Mouse (Mus musculus) cerebellum, adult 11-12 months (tissue): Measurements from ENCODE around the gene Snca.
"Not testable (repeated sequence)": the region's sequence is repeated elsewhere in the genome, so short reads cannot be mapped to it uniquely, and the experiment has no call there.

Experiments used
- DNase-seq: peaks from one replicate; pipeline ENCODE4 v3.0.0; 2022

Snca gene

DNA sequence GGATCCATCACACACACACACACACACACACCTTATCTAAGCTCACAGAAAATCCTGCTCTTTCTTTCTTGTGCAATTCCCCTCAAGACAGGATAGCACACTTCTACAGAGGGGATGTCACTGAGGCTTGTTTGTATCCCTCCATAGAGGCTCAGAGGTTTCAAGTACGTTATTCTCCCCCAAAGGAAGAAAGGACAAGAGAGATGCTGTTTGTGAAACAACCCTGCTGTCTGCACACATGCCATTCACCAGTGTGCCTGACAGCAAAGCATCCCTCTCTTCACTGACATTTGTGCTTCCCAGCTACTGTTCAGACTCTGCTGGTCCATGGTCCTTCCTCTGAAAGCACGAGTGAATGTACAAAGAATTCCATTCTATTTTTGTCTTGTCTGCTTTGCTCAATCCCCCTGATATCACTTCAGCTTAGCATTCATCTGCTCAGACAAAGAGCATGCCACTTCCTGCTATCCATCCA, 119.6 kb downstream of the Snca start:
- no peak for DNase-seq

DNA sequence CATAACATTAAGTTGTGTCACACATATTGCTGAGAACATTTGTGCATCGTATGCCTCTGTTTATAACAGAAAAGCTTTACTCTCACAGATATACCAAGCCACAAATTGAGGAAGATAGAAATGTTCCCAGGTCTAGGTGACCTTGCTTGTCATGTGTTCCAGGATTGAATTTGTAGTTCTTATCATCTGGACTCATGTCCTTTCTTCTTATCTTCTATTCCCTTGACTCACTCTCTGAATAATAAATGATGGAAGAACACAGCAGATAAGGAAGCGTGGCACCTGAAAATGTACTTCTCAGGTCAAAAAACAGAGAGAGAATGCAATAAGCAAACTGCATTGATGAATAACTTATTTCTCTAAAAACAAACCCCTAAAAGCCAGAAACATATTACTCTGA, 131.6 kb downstream of the Snca start:
- no peak for DNase-seq

DNA sequence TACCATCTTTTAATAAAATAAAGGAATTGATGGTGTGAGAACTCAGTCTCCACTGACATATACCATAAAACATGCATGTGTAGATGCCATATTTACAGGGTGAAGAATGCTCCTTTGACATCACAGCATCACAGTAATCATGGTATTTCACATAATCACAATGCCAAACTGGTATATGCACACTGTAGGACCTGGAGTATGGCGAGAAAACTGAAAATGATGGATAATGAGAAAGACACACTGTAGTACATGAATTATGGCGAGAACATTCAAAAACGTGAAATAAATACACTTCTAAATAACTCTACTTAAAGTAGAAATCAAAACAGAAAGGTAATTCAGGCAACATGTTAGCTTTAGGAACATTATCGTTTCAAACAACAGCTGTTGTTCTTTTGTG, 142.6 kb downstream of the Snca start:
- DNase-seq: not testable (repeated sequence)

DNA sequence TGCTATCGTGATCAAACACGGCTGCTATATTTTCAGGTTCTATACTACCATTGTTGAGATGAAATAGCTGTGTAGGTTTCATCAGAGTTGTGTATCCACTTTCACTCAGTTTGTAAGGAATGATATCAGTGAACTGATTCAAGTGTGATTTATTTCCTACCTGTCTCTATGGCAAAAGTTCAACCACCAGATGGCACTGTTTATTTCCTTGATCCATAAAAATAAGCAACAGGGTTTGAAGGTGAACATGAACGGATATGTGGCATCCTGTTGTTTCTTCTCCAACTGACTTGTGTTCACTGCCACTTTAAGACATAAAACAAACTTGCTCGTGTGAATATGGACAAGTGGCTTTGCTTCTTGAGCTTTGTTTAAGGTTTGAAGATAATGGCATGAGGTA, 147.4 kb downstream of the Snca start:
- no peak for DNase-seq
